Mouse (Mus musculus): ENCODE measurements at regions not wholly inside any gene's neighbourhood (a gene's known extent, or its start where the extent isn't known, plus 50 kb on each side); places are given as distances from the start of the nearest gene placed in this dataset.
"Not testable (repeated sequence)": the region's sequence is repeated elsewhere in the genome, so short reads cannot be mapped to it uniquely, and the experiment has no call there.

DNA sequence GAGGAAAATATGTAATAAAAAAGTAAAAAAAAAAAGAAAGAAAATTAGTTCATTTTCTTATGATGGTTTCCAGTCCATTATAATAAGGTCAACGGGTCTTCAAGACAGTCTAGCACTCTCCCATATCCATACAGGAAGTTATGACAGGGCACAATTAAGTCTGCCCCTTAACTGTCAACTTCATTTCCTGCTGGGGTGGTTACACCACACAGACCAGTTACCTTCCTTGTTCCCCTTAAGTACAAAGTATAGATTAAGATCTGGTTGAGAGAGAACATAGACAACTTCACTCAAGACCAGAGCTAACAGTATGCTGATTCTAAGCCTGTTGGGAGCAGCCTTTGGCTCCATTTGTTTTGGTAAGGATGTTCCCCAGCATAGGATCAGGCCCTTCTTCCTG is 855.2 kb upstream of the Olfr1507 start:
- H3K27me3 ChIP-seq; H3K36me3 ChIP-seq; H3K4me3 ChIP-seq (replicated peaks); H3K4me2 ChIP-seq; H3K9me3 ChIP-seq; ATAC-seq (ENCODE audit: insufficient number of reproducible peaks, insufficient read depth, low FRiP score, low TSS enrichment, low read depth); H3K4me1 ChIP-seq (replicated peaks); H3K9ac ChIP-seq (replicated peaks); H3K27ac ChIP-seq: not testable (repeated sequence)
- 91% methylated on average over 1 of the region's 1 CpGs for WGBS

DNA sequence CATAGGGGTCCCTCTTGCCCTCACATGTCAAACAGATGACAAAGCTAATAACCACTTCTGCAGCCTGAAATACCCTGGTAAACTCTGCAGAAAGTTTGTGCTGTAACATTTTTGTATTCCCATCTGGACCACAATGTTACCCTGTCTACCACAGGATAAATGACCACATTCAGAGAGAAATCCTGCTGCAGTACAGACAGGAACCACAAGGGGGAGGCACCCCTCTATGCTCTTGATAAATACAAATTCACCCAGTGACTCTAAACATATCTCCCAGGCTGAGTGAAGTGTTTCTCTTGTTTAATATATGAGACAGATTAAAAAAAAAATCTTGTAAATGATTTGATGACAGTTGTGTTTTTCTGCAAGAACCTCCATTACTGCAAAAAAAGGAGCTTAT is 853.6 kb upstream of the Olfr1507 start:
- not testable (repeated sequence) for H3K4me3 ChIP-seq (replicated peaks); H3K4me2 ChIP-seq; H3K9me3 ChIP-seq; H3K36me3 ChIP-seq; ATAC-seq (ENCODE audit: insufficient number of reproducible peaks, insufficient read depth, low FRiP score, low TSS enrichment, low read depth); H3K4me1 ChIP-seq (replicated peaks); H3K9ac ChIP-seq (replicated peaks); H3K27ac ChIP-seq; H3K27me3 ChIP-seq

DNA sequence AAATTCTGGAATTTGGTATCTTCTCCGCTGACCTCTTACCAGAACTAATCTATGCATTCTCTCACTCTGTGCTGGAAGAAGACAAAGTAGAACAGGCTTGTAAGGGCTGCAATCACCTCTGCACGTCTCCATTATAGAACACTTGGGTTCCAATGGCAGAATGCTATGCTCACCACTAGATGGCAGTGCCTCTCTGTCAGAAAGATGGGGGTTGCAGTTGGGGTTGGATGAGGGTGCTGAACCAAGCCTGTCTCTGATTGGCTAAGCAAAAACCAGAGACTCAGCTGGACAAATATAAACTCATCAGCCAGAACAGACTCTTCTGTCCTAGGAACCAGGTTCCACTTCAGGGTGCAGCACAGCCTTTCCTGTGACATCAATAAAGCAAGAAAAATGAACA is 850.0 kb upstream of the Olfr1507 start:
- not testable (repeated sequence) for H3K9ac ChIP-seq (replicated peaks); H3K27me3 ChIP-seq; H3K4me1 ChIP-seq (replicated peaks); ATAC-seq (ENCODE audit: insufficient number of reproducible peaks, insufficient read depth, low FRiP score, low TSS enrichment, low read depth); H3K4me2 ChIP-seq; H3K4me3 ChIP-seq (replicated peaks); H3K9me3 ChIP-seq; H3K27ac ChIP-seq; H3K36me3 ChIP-seq
- 44% methylated on average over 2 of the region's 2 CpGs for WGBS

DNA sequence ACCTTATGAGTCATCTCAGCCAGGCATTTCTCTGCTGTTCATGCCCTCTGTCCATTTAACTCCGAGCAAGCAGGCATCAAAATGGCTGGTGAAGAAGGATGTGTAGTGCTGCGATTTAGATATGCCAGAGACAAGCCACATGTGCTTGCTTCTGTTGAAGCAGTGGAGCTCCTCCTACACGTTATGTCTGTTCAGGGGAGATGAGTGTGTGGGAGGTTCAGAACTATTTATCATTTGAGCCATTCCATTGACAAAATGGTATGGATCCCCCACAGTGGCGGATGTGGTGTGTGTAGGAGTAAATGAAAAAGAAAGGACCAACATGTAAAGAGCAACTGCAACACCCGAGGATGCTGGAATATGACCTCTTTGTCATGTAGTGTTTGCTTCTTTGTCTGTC is 848.3 kb upstream of the Olfr1507 start:
- 70% methylated on average over 5 of the region's 5 CpGs for WGBS
- H3K9me3 ChIP-seq; H3K4me3 ChIP-seq (replicated peaks); H3K4me2 ChIP-seq; ATAC-seq (ENCODE audit: insufficient number of reproducible peaks, insufficient read depth, low FRiP score, low TSS enrichment, low read depth); H3K27me3 ChIP-seq; H3K36me3 ChIP-seq; H3K4me1 ChIP-seq (replicated peaks); H3K9ac ChIP-seq (replicated peaks); H3K27ac ChIP-seq: not testable (repeated sequence)

DNA sequence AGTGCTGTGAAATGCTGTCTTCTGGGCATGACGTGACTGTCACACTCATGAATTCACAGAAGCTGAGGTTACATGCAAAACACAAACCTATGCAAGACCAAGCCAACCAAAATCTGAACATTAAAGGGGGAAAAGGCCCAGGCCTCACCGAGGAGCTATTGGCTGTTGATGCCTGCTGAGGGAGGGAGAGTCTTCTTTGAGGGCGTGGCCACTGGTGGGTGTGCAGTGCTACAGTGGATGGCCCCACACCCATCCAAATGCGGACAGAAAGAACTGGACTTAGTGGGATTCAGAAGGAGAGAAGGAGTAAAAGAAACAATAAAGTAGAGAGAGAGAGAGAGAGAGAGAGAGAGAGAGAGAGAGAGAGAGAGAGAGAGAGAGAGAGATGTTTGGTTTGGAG is 843.6 kb upstream of the Olfr1507 start:
- H3K36me3 ChIP-seq; H3K27me3 ChIP-seq; H3K9ac ChIP-seq (replicated peaks); H3K4me2 ChIP-seq; H3K27ac ChIP-seq; H3K4me3 ChIP-seq (replicated peaks); H3K9me3 ChIP-seq; ATAC-seq (ENCODE audit: insufficient number of reproducible peaks, insufficient read depth, low FRiP score, low TSS enrichment, low read depth); H3K4me1 ChIP-seq (replicated peaks): not testable (repeated sequence)
- WGBS: 56% methylated on average over 1 of the region's 4 CpGs

DNA sequence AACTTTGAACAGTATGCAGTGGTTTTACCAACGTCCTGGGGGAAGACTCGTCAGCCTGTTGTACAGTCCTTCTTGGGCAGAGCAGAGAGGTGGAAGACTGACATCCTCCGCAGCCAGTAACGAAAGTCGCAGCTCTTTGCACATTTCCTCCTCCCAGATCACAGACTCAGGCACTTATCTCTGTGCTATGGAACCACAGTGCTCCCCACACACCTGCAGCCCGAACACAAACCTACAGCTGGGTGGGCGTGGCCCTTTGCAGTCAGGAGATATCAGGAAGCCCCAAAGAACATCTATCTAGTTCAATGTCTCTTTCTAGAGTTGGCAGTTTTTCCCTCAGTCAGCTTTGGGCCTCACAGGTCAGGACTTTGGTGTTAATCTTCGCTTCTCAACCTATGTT is 841.9 kb upstream of the Olfr1507 start:
- ATAC-seq (ENCODE audit: insufficient number of reproducible peaks, insufficient read depth, low FRiP score, low TSS enrichment, low read depth); H3K4me2 ChIP-seq; H3K9me3 ChIP-seq; H3K27ac ChIP-seq; H3K27me3 ChIP-seq; H3K36me3 ChIP-seq; H3K9ac ChIP-seq (replicated peaks); H3K4me1 ChIP-seq (replicated peaks); H3K4me3 ChIP-seq (replicated peaks): not testable (repeated sequence)
- WGBS: 61% methylated on average over 4 of the region's 8 CpGs

DNA sequence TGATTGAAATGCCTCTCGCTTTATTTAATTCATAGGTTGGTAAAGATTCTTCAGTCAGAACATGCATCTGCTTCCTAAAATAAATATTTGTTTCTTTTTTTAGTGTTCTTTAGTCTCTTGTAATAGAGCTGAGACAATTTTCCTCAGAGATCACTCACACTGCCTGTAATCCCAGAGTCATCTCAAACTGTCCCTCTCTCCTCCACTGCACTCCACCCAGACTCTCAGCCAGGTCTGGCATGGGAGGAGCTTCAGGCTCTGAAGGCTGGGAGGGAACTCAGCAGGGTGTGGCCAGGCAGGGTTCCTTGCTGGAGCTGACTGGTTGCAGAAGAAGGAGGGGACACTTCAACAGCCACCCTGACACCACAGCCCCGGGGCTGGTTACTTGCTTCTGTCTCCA is 841.2 kb upstream of the Olfr1507 start:
- H3K9me3 ChIP-seq; H3K4me2 ChIP-seq; H3K4me1 ChIP-seq (replicated peaks); H3K27me3 ChIP-seq; ATAC-seq (ENCODE audit: insufficient number of reproducible peaks, insufficient read depth, low FRiP score, low TSS enrichment, low read depth); H3K9ac ChIP-seq (replicated peaks); H3K36me3 ChIP-seq; H3K4me3 ChIP-seq (replicated peaks); H3K27ac ChIP-seq: not testable (repeated sequence)
- 0% methylated on average over 1 of the region's 2 CpGs for WGBS

DNA sequence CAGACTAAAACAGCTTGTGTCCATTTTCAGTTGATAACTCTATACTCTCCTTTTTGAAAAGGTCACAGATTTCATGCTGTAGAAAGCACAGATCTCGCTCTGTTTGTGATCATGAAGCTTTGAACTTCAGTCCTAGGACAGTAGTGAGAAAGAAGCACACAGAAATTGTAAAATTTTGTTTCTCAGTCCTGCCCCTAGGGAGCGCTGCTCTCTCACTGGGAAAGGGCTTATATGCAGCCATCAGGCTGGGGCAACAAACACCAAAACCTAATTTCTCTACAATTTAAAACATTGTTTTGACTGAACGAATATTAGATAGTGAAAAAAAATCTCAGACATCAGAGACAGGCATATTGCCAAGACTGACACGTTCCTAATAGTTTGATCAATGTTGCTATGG is 838.9 kb upstream of the Olfr1507 start:
- not testable (repeated sequence) for H3K27ac ChIP-seq; H3K4me1 ChIP-seq (replicated peaks); H3K27me3 ChIP-seq; H3K4me2 ChIP-seq; H3K9ac ChIP-seq (replicated peaks); H3K4me3 ChIP-seq (replicated peaks); H3K9me3 ChIP-seq; H3K36me3 ChIP-seq; ATAC-seq (ENCODE audit: insufficient number of reproducible peaks, insufficient read depth, low FRiP score, low TSS enrichment, low read depth)
- no CpG with 5 or more reads among the region's 4 CpGs for WGBS

DNA sequence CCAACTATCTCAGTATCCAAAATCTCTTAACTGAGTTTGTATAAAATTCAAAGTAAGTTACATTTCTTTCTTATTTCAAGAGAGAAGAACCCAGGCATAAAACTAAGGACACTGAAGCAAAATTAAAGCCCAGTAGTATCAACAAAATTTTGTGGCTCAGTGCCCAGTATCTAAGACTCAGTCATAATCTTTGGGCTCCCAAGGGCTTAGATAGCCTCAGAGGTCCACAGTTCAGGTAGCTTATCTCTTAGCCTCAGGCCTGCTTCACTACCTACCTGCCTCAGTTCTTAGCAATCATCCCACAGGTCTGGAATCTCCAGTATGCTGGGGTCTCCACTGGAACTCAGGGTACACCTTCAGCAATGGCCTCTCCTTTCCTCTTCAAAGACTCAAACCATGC is 835.6 kb upstream of the Olfr1507 start:
- not testable (repeated sequence) for H3K4me2 ChIP-seq; H3K27me3 ChIP-seq; H3K9me3 ChIP-seq; H3K27ac ChIP-seq; ATAC-seq (ENCODE audit: insufficient number of reproducible peaks, insufficient read depth, low FRiP score, low TSS enrichment, low read depth); H3K9ac ChIP-seq (replicated peaks); H3K36me3 ChIP-seq; H3K4me3 ChIP-seq (replicated peaks); H3K4me1 ChIP-seq (replicated peaks)

DNA sequence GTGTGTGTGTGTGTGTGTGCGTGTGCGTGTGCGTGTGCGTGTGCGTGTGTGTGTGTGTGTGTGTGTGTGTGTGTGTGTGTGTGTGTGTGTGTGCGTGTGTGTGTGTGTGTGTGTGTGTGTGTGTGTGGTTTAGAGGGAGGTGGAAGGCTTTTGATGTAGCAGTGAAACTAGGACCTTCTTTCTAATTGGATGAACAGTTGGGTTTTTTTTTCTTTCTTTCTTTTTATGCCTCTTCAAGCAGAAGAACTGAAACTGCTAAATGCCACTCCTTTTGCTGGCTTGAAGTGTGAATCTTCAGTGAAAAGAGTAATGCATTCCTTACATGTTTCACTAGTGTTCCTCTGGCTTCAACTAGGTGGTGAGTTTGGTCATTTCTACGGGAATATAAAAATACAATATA is 828.8 kb upstream of the Olfr1507 start:
- H3K27me3 ChIP-seq; H3K9me3 ChIP-seq; ATAC-seq (ENCODE audit: insufficient number of reproducible peaks, insufficient read depth, low FRiP score, low TSS enrichment, low read depth); H3K4me3 ChIP-seq (replicated peaks); H3K9ac ChIP-seq (replicated peaks); H3K4me1 ChIP-seq (replicated peaks); H3K4me2 ChIP-seq; H3K36me3 ChIP-seq; H3K27ac ChIP-seq: not testable (repeated sequence)
- WGBS: no CpG with 5 or more reads among the region's 7 CpGs

DNA sequence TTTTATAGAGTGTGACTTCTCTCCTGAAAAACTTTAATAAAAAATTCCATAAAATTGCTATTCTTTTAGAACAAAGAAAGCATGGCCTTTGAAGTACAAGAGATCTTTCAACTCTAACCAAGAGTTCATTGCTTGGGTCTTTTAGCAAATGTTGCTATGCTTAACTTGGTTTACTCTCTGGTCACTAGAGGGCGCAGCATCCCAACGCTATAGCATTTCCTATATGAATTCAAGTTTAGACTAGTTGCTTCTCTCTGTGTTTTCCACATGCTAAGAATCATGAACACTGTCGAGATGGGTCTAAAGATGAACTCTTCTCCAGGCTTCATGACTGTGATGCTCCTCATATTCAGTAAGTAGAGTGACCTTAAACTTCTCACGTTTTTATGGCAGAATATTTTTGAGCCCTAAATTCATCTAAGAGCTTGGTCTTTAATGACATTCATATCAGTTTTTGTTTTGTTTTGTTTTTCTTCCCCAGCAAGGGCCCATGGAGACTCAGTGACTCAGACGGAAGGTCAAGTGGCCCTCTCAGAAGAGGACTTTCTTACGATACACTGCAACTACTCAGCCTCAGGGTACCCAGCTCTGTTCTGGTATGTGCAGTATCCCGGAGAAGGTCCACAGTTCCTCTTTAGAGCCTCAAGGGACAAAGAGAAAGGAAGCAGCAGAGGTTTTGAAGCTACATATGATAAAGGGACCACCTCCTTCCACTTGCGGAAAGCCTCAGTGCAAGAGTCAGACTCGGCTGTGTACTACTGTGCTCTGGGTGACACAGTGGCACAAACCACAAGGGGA is 823.2 kb upstream of the Olfr1507 start:
- ATAC-seq (ENCODE audit: insufficient number of reproducible peaks, insufficient read depth, low FRiP score, low TSS enrichment, low read depth); H3K9me3 ChIP-seq; H3K4me1 ChIP-seq (replicated peaks); H3K9ac ChIP-seq (replicated peaks); H3K4me3 ChIP-seq (replicated peaks); H3K27me3 ChIP-seq; H3K36me3 ChIP-seq; H3K27ac ChIP-seq; H3K4me2 ChIP-seq: not testable (repeated sequence)
- no CpG with 5 or more reads among the region's 9 CpGs for WGBS

DNA sequence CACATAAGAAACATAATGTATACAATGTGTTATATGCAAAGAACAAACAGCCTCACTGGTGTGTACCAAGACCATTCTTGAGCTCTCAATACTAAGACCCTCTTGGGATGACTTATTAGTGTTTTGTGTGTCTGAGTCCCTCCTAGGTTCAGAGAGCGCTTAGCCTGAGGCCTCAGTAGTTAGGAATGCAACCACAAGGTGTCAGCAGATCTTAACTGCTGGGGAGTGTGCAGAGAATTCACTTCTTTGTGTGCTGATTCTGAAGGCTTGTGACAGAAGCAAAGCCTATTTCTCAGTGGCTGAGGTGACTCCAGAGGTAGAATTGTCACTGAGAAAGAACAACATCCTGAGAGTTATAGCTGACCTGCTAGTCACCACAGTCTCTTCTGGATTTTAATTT is 816.9 kb upstream of the Olfr1507 start:
- H3K9me3 ChIP-seq; H3K4me2 ChIP-seq; H3K9ac ChIP-seq (replicated peaks); H3K27me3 ChIP-seq; H3K27ac ChIP-seq; H3K4me1 ChIP-seq (replicated peaks); H3K36me3 ChIP-seq; H3K4me3 ChIP-seq (replicated peaks); ATAC-seq (ENCODE audit: insufficient number of reproducible peaks, insufficient read depth, low FRiP score, low TSS enrichment, low read depth): not testable (repeated sequence)
- WGBS: 43% methylated on average over 1 of the region's 1 CpGs
